Mouse (Mus musculus) liver, embryonic 14 days (tissue): ENCODE measurements around the gene Fabp2. TPM values are rescaled to one million over a fixed set of nuclear protein-coding genes. Genes with fewer than 3 reads are reported as not detected.

ENCODE experiments used
- polyA plus RNA-seq: library from polyadenylated mRNA; depleted of rRNA; stranded (reverse); fragments of >200 nt; gene quantifications from 2 replicates; pipeline ENCODE4 v1.2.3, GENCODE M21; 2012; rRNA removed

Gene Fabp2
- 9.2 and 9.4 TPM in 2 replicates for polyA plus RNA-seq

DNA sequence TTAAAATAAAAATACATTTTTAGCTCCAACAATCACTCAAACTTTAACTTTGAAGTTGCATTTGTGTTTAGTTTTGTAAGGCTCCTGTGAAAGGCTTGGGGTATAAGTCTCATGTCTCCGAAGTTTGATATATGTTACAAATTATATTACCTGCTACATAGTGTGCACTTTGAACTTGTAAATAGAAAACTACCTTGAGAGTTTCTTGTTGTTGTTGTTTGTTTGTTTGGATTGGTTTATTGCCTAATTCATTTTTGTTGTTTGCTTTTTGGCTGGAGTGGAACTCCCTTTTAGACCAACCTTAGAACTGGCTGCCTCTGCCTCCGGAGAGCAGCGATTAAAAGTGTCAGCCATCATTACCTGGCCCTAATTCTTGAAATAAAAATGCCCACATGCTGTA is at the start of gene Fabp2:
Fabp2 (plus strand) TSS at position 301 of the 400 bp plus-strand sequence.

DNA sequence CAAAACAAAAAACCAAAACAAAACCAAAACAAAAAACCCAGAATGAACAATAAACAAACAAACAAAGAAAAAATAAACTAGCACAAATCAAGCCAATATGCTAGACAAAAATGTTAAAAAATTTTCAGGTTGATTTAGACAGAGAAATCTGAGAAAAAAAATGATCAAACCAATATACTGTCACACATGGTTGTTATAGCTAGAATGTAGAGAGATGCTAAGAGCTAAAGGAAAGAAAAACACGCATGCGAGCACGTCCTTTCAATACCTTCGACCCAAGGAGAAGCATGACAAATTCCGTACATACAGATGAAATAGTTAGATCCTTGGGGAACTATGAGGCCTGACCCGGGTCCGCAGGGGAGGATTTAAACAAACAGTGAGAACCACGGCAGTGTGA is 24.4 kb downstream of the Fabp2 start, which contains the start of gene Gm10959:
Gm10959 (minus strand) TSS at position 101 of the 400 bp plus-strand sequence.

DNA sequence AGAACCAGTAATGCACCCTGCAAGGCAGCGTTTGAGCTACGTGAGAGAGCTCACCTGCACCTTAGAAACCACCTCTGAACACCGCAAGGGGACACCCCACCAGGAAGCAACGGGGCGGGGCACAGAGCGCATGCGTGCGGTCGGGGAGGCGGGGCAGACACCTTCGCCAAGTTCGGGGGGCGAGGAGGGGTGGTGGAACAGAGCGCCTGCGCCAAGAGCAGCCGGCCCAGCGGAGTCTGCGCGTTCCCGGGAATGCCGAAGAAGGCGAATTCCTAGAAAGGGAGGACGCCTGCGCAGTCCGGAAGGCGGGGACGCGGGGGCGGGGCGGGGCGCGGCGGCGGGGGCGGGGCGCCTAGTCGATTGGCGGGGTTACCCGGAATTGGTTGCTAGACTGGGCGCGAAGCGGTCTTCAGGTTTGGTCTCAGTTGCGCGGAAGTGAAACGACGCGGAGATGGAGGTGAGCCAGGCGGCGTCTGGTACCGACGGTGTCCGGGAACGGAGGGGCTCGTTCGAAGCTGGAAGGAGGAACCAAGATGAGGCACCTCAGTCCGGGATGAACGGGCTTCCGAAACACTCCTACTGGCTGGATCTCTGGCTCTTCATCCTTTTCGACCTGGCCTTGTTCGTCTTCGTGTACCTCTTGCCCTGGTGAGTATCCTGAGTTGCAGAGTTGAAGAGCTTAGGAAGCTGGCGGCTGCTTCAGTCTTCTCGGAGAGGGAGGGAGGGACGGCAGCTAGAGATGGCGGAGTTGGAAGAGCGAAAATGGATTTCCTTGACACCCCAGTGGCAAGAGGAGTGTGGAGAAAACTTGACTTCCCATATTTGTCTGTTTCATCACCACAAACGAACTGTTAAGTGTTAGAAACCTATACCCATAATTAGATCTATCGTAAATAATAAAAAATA is 29.4 kb downstream of the Fabp2 start, which contains the start of gene 1810037I17Rik:
1810037I17Rik (plus strand) TSS at position 195 of the 906 bp plus-strand sequence.

Other genes with a start within 250 kb of the Fabp2 start
- 1.6 and 1.9 TPM in 2 replicates for gene Pde5a, start 166.1 kb upstream of the Fabp2 start, polyA plus RNA-seq
- gene Gm10959, start 24.3 kb downstream of the Fabp2 start, polyA plus RNA-seq: not detected in 2 replicates
- gene 1810037I17Rik, start 29.1 kb downstream of the Fabp2 start, polyA plus RNA-seq: 40.2 and 40.8 TPM in 2 replicates
- 0.85 and 0.99 TPM in 2 replicates for gene Usp53, start 89.4 kb downstream of the Fabp2 start, polyA plus RNA-seq
- 0.02 and 0.67 TPM in 2 replicates for gene Myoz2, start 139.9 kb downstream of the Fabp2 start, polyA plus RNA-seq